Mouse (Mus musculus) stomach, embryonic 16.5 days (tissue): ENCODE data around the gene Psg22. TPM values are rescaled to one million over a fixed set of nuclear protein-coding genes. Genes with fewer than 3 reads are reported as not detected.
"Not testable (repeated sequence)": the region's sequence is repeated elsewhere in the genome, so short reads cannot be mapped to it uniquely, and the experiment has no call there.

Experiments used
- ATAC-seq: fragments of 200-750 bp; cut with Nextera tagmentation; 2 replicates; pipeline ENCODE4 v1.8.0; 2017; ENCODE audit warnings: moderate number of reproducible peaks, moderate TSS enrichment; ENCODE audit not compliant: insufficient read depth, low FRiP score
- H3K27ac ChIP-seq: fragments of 300-500 bp; sonication (generic); 2 replicates; pipeline ENCODE4 v1.5.1; 2014; ENCODE audit warnings: low read length
- H3K27me3 ChIP-seq: fragments of 300-500 bp; sonication (generic); 2 replicates; pipeline ENCODE4 v1.6.1; 2014; ENCODE audit warnings: low read length, control low read depth, mixed read lengths; ENCODE audit not compliant: control insufficient read depth, insufficient read depth
- H3K36me3 ChIP-seq: fragments of 300-500 bp; sonication (generic); 2 replicates; pipeline ENCODE4 v1.6.1; 2014; ENCODE audit warnings: low read length; ENCODE audit not compliant: control insufficient read depth, insufficient read depth
- H3K4me1 ChIP-seq: fragments of 300-500 bp; sonication (generic); 2 replicates; pipeline ENCODE4 v1.6.1; 2014; ENCODE audit warnings: low read length, control low read depth, mixed read lengths; ENCODE audit not compliant: control insufficient read depth, insufficient read depth
- H3K4me2 ChIP-seq: fragments of 300-500 bp; sonication (generic); 2 replicates; pipeline ENCODE4 v1.6.1; 2014; ENCODE audit warnings: low read depth, low read length, mixed read lengths
- H3K4me3 ChIP-seq: fragments of 300-500 bp; sonication (generic); replicated peaks from 2 replicates; pipeline ENCODE4 v1.5.1; 2014; ENCODE audit warnings: mild to moderate bottlenecking, low read length
- H3K9ac ChIP-seq: fragments of 300-500 bp; sonication (generic); 2 replicates; pipeline ENCODE4 v1.6.1; 2014; ENCODE audit warnings: low read length
- H3K9me3 ChIP-seq: fragments of 300-500 bp; sonication (generic); replicated peaks from 2 replicates; pipeline ENCODE4 v1.6.1; 2016; ENCODE audit warnings: low read length, control low read depth; ENCODE audit not compliant: control insufficient read depth
- WGBS: fragments of 180-500 bp; shearing (Covaris S2); extraction: QIAGEN DNeasy Blood & Tissue Kit; methylation state at CpG from one replicate; pipeline ENCODE4 v1.1.7; 2014; 5-methylcytosine and 5-hydroxymethylcytosine counted together
- polyA plus RNA-seq: library from polyadenylated mRNA; unstranded; fragments of >200 nt; fragmentation: Nextera tagmentation; extraction: Ambion mirVana; gene quantifications from 2 replicates; pipeline ENCODE4 v1.2.1, GENCODE M21; 2015

Gene Psg22
- polyA plus RNA-seq, 1 experiment from 2014 or later = not detected

GRCm38 (mm10) chr7:18733111-18733510 is 15.2 kb downstream of the Psg22 start:
- no peak overlapping the region for H3K9ac ChIP-seq
- no peak overlapping the region for H3K4me2 ChIP-seq
- H3K27me3 ChIP-seq = no peaks in the 10 kb centered on the region
- H3K36me3 ChIP-seq = no peaks in the 10 kb centered on the region
- 0 out of 2 replicates have a peak, but pooled peaks cover 3% of the 10 kb centered on the region for H3K4me1 ChIP-seq
- H3K4me3 ChIP-seq = no peak overlapping the region
- H3K27ac ChIP-seq = no peak overlapping the region
- H3K9me3 ChIP-seq = no peaks in the 10 kb centered on the region
- no peak for ATAC-seq

- H3K27ac ChIP-seq = no peak overlapping the region
- H3K36me3 ChIP-seq = no peaks in the 10 kb centered on the region
- 0 out of 2 replicates have a peak, but pooled peaks cover 3% of the 10 kb centered on the region for H3K4me1 ChIP-seq
- no peak overlapping the region for H3K4me3 ChIP-seq
- 39% methylated on average over 1 of the region's 1 CpGs for WGBS
- no peaks in the 10 kb centered on the region for H3K9me3 ChIP-seq
- H3K4me2 ChIP-seq = no peak overlapping the region
- no peaks in the 10 kb centered on the region for H3K27me3 ChIP-seq
- no peak for ATAC-seq
- H3K9ac ChIP-seq = no peak overlapping the region
Observed at GRCm38 (mm10) chr7:18734451-18734850, 16.6 kb downstream of the Psg22 start.

GRCm38 (mm10) chr7:18746189-18746860 is 28.4 kb downstream of the Psg22 start:
- H3K36me3 ChIP-seq = no peaks in the 10 kb centered on the region
- no peaks in the 10 kb centered on the region for H3K9me3 ChIP-seq
- ATAC-seq = peak; percentile 69; the same call in 1 of the 2 replicates
- peaks cover 3% of the 10 kb centered on the region; the same call in 1 of the 2 replicates for H3K4me1 ChIP-seq
- WGBS = 14% methylated on average over 20 of the region's 20 CpGs
- no peak overlapping the region for H3K27ac ChIP-seq
- peak overlapping the region; percentile 11; the same call in 1 of the 2 replicates for H3K9ac ChIP-seq
- 0 out of 2 replicates have a peak overlapping the region, but pooled peaks have one; percentile 8 for H3K4me3 ChIP-seq
- H3K27me3 ChIP-seq = peaks cover 13% of the 10 kb centered on the region
- H3K4me2 ChIP-seq = peak overlapping the region; percentile 52

GRCm38 (mm10) chr7:18747420-18747819 is 29.5 kb downstream of the Psg22 start:
- H3K27ac ChIP-seq, H3K4me1 ChIP-seq, H3K36me3 ChIP-seq, H3K9ac ChIP-seq, H3K9me3 ChIP-seq, ATAC-seq, H3K4me3 ChIP-seq, H3K4me2 ChIP-seq: not testable (repeated sequence)
- WGBS = 49% methylated on average over 2 of the region's 2 CpGs
- peaks cover 13% of the 10 kb centered on the region for H3K27me3 ChIP-seq

- Histone ChIP-seq H3K9me3 (no peaks in the 10 kb centered on the region), H3K4me3 (no peak overlapping the region), H3K4me1 (peaks cover 3% of the 10 kb centered on the region; the same call in 1 of the 2 replicates), H3K27ac (no peak overlapping the region), H3K4me2 (no peak overlapping the region), H3K27me3 (peaks cover 13% of the 10 kb centered on the region), H3K9ac (no peak overlapping the region), H3K36me3 (no peaks in the 10 kb centered on the region)
- no peak for ATAC-seq
- 23% methylated on average over 6 of the region's 6 CpGs for WGBS
Observed at GRCm38 (mm10) chr7:18748994-18749895, 31.4 kb downstream of the Psg22 start.

- peak; percentile 62; the same call in 1 of the 2 replicates for ATAC-seq
- H3K27ac ChIP-seq, H3K9me3 ChIP-seq, H3K9ac ChIP-seq, H3K4me3 ChIP-seq, H3K4me1 ChIP-seq, H3K36me3 ChIP-seq, H3K4me2 ChIP-seq: not testable (repeated sequence)
- WGBS = 57% methylated on average over 11 of the region's 13 CpGs
- H3K27me3 ChIP-seq = peaks cover 13% of the 10 kb centered on the region
Observed at GRCm38 (mm10) chr7:18749896-18750477, 32.1 kb downstream of the Psg22 start.

GRCm38 (mm10) chr7:18760152-18760551 is 42.3 kb downstream of the Psg22 start:
- not testable (repeated sequence) for H3K9ac ChIP-seq, H3K27ac ChIP-seq, ATAC-seq, H3K27me3 ChIP-seq, H3K4me2 ChIP-seq, H3K4me1 ChIP-seq, H3K36me3 ChIP-seq, H3K4me3 ChIP-seq, H3K9me3 ChIP-seq
- WGBS = 78% methylated on average over 7 of the region's 7 CpGs

GRCm38 (mm10) chr7:18762885-18763284 is 45.0 kb downstream of the Psg22 start:
- H3K9me3 ChIP-seq, H3K36me3 ChIP-seq: not testable (repeated sequence)
- 27% methylated on average over 1 of the region's 2 CpGs for WGBS

More at GRCm38 (mm10) chr7:18762885-18763284, 45.0 kb downstream of the Psg22 start:
- H3K4me1 ChIP-seq, H3K27me3 ChIP-seq, H3K4me3 ChIP-seq, H3K4me2 ChIP-seq, ATAC-seq, H3K27ac ChIP-seq, H3K9ac ChIP-seq: not testable (repeated sequence)
